Mouse (Mus musculus): ENCODE measurements around the gene Cacnb4. TPM values are rescaled to one million over a fixed set of nuclear protein-coding genes. Genes with fewer than 3 reads are reported as not detected.

Cacnb4 gene
- polyA plus RNA-seq, 1 experiment from 2014 or later: 1.6 TPM

- 40% methylated on average over 4 of the region's 4 CpGs for WGBS
- no peak overlapping the region for H3K4me3 ChIP-seq
- H3K27ac ChIP-seq: no peak overlapping the region
- H3K4me2 ChIP-seq: no peak overlapping the region
- no peak overlapping the region for H3K9ac ChIP-seq
- no peaks in the 10 kb centered on the region for H3K9me3 ChIP-seq
- ATAC-seq (ENCODE audit: insufficient number of reproducible peaks, low FRiP score, low TSS enrichment, low read depth): no peak
- H3K36me3 ChIP-seq: no peaks in the 10 kb centered on the region
- H3K27me3 ChIP-seq: no peaks in the 10 kb centered on the region
- no peaks in the 10 kb centered on the region for H3K4me1 ChIP-seq
Observed at GRCm38 (mm10) chr2:52639530-52639875, 37.1 kb downstream of the Cacnb4 start.

DNA sequence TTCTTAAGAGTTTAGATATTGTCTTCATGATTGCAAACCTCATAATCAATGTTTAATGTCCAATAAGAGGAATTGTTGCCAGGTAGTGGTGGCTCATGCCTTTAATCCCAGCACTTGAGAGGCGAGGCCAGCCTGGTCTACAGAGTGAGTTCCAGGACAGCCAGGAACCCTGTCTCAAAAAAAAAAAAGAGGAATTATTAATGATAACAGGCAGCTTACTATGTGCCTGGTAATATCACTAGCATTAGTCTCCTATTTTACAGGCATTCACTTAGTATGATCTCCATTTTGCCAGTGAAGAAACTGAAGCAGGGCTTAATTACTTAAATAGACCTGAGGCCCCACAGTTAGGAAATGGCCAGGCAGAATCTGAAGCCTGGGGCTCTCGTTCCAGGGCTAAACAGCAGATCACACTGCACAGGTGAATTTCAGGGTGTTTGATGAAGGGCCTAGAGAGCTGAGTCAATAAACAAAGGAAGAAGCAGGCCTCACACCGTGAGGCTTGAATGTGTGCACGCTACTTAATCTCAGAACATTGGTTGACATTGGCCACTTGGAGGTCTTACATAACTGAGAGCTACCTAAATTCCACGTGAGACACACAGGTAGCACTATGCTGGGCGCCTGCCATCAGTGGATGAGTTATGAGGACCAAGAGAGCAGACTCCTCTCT lies 37.6 kb downstream of the Cacnb4 start:
- no peak for ATAC-seq (ENCODE audit: insufficient number of reproducible peaks, low FRiP score, low TSS enrichment, low read depth)
- H3K27ac ChIP-seq: no peak overlapping the region
- no peaks in the 10 kb centered on the region for H3K4me1 ChIP-seq
- H3K9ac ChIP-seq: no peak overlapping the region
- no peak overlapping the region for H3K4me3 ChIP-seq
- no peak overlapping the region for H3K4me2 ChIP-seq
- WGBS: 63% methylated on average over 6 of the region's 6 CpGs
- H3K36me3 ChIP-seq: no peaks in the 10 kb centered on the region
- no peaks in the 10 kb centered on the region for H3K9me3 ChIP-seq
- H3K27me3 ChIP-seq: no peaks in the 10 kb centered on the region

GRCm38 (mm10) chr2:52638226-52638625 lies 38.4 kb downstream of the Cacnb4 start:
- H3K27ac ChIP-seq: no peak overlapping the region
- WGBS: 45% methylated on average over 4 of the region's 4 CpGs
- no peak for ATAC-seq (ENCODE audit: insufficient number of reproducible peaks, low FRiP score, low TSS enrichment, low read depth)
- H3K9me3 ChIP-seq: no peaks in the 10 kb centered on the region
- no peaks in the 10 kb centered on the region for H3K36me3 ChIP-seq
- no peak overlapping the region for H3K4me3 ChIP-seq
- H3K9ac ChIP-seq: no peak overlapping the region
- no peaks in the 10 kb centered on the region for H3K4me1 ChIP-seq
- no peak overlapping the region for H3K4me2 ChIP-seq
- no peaks in the 10 kb centered on the region for H3K27me3 ChIP-seq

- Histone ChIP-seq H3K4me1 (no peaks in the 10 kb centered on the region), H3K9ac (no peak overlapping the region), H3K27ac (no peak overlapping the region), H3K4me2 (no peak overlapping the region), H3K36me3 (no peaks in the 10 kb centered on the region), H3K27me3 (no peaks in the 10 kb centered on the region), H3K9me3 (no peaks in the 10 kb centered on the region), H3K4me3 (no peak overlapping the region)
- 74% methylated on average over 5 of the region's 5 CpGs for WGBS
- no peak for ATAC-seq (ENCODE audit: insufficient number of reproducible peaks, low FRiP score, low TSS enrichment, low read depth)
Observed at GRCm38 (mm10) chr2:52636051-52636450, 40.6 kb downstream of the Cacnb4 start.

DNA sequence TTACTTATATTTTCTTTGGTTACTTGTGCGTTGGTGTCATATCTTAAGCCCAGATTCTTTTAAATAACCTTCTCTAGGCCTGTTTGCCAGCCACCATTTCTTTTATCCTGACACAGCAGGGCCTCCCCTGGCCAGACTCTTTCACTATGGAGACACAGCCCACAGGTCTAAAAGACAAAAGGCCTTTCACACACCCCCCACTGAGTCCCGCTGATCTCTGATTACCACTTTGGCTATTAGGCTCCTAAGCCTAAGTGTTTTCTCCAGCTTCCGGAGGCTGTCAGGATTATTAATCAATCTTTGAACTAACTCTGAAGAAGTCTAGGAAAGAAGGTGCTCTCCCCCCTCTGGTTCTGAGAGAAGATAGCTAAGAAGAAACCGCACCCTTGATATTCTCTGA lies 41.3 kb downstream of the Cacnb4 start:
- 28% methylated on average over 4 of the region's 4 CpGs for WGBS

GRCm38 (mm10) chr2:52632880-52633279 lies 43.8 kb downstream of the Cacnb4 start:
- no peak for ATAC-seq (ENCODE audit: insufficient number of reproducible peaks, low FRiP score, low TSS enrichment, low read depth)
- H3K4me3 ChIP-seq: no peak overlapping the region
- H3K4me1 ChIP-seq: no peaks in the 10 kb centered on the region
- no peak overlapping the region for H3K9ac ChIP-seq
- no peak overlapping the region for H3K4me2 ChIP-seq
- H3K27me3 ChIP-seq: no peaks in the 10 kb centered on the region
- no peak overlapping the region for H3K27ac ChIP-seq
- H3K36me3 ChIP-seq: no peaks in the 10 kb centered on the region
- H3K9me3 ChIP-seq: no peaks in the 10 kb centered on the region
- WGBS: 10% methylated on average over 7 of the region's 7 CpGs

More for the DNA sequence above, 41.3 kb downstream of the Cacnb4 start:
- no peak overlapping the region for H3K4me2 ChIP-seq
- no peak for ATAC-seq (ENCODE audit: insufficient number of reproducible peaks, low FRiP score, low TSS enrichment, low read depth)
- H3K9me3 ChIP-seq: no peaks in the 10 kb centered on the region
- no peaks in the 10 kb centered on the region for H3K27me3 ChIP-seq
- no peaks in the 10 kb centered on the region for H3K4me1 ChIP-seq
- no peak overlapping the region for H3K4me3 ChIP-seq
- H3K27ac ChIP-seq: no peak overlapping the region
- no peak overlapping the region for H3K9ac ChIP-seq
- H3K36me3 ChIP-seq: no peaks in the 10 kb centered on the region

- H3K9me3 ChIP-seq: no peaks in the 10 kb centered on the region
- no peak overlapping the region for H3K27ac ChIP-seq
- ATAC-seq (ENCODE audit: insufficient number of reproducible peaks, low FRiP score, low TSS enrichment, low read depth): no peak
- 42% methylated on average over 4 of the region's 4 CpGs for WGBS
- no peak overlapping the region for H3K4me2 ChIP-seq
- peaks cover 9% of the 10 kb centered on the region for H3K4me1 ChIP-seq
- H3K4me3 ChIP-seq: no peak overlapping the region
- H3K36me3 ChIP-seq: no peaks in the 10 kb centered on the region
- no peaks in the 10 kb centered on the region for H3K27me3 ChIP-seq
- no peak overlapping the region for H3K9ac ChIP-seq
Observed at GRCm38 (mm10) chr2:52628186-52628585, 48.4 kb downstream of the Cacnb4 start.

DNA sequence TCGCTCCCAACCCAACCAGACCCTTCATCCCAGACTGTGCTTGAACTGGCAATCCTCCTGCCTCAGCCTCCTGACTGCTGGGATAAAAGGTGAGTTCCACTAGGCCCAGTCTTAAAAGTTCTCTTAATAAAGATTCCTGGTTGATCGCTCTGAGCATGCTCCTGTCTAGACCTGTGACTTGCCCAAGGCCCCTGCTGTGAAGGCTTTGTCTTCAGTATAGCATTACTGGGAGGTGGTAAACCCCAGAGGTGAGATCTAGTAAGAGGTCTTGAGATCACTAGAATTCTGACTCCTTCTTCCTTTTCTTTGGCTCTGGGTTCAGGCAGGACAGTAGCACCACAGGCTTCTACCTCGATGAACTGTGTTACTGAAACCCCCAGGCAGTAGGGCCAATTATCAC lies 50.4 kb downstream of the Cacnb4 start:
- ATAC-seq (ENCODE audit: insufficient number of reproducible peaks, low FRiP score, low TSS enrichment, low read depth): no peak
- Histone ChIP-seq H3K27me3 (no peaks in the 10 kb centered on the region), H3K36me3 (no peaks in the 10 kb centered on the region), H3K9ac (no peak overlapping the region), H3K4me3 (no peak overlapping the region), H3K4me2 (no peak overlapping the region), H3K27ac (no peak overlapping the region), H3K9me3 (no peaks in the 10 kb centered on the region), H3K4me1 (peaks cover 9% of the 10 kb centered on the region)
- WGBS: 88% methylated on average over 3 of the region's 3 CpGs

DNA sequence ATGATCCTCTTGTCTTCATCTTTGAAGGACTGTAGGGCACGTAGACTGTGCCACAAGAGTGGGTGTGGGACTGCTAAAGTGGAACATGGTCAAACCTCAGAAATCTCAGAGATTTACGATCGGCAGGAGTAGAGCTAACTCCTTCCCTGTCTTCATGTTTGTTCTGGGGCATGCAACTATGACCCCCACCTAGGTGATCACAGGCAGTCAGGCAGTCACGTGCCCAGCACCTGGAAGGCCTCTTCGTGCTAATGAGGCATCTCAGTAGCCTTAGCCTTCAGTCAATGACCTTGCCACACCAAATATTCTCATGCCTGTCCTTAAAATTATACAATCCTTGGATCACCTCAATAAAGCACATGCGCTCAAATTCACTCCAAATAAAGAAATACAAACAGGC lies 50.9 kb downstream of the Cacnb4 start:
- peaks cover 9% of the 10 kb centered on the region for H3K4me1 ChIP-seq
- WGBS: 86% methylated on average over 6 of the region's 6 CpGs
- no peaks in the 10 kb centered on the region for H3K27me3 ChIP-seq
- H3K4me3 ChIP-seq: no peak overlapping the region
- H3K9ac ChIP-seq: no peak overlapping the region
- H3K4me2 ChIP-seq: no peak overlapping the region
- no peaks in the 10 kb centered on the region for H3K36me3 ChIP-seq
- H3K27ac ChIP-seq: no peak overlapping the region
- no peaks in the 10 kb centered on the region for H3K9me3 ChIP-seq
- ATAC-seq (ENCODE audit: insufficient number of reproducible peaks, low FRiP score, low TSS enrichment, low read depth): no peak

GRCm38 (mm10) chr2:52623921-52624404 lies 52.7 kb downstream of the Cacnb4 start:
- Histone ChIP-seq H3K9me3 (no peaks in the 10 kb centered on the region), H3K27me3 (no peaks in the 10 kb centered on the region), H3K4me1 (peaks cover 9% of the 10 kb centered on the region), H3K36me3 (no peaks in the 10 kb centered on the region), H3K9ac (no peak overlapping the region), H3K27ac (0 out of 2 replicates have a peak overlapping the region, but pooled peaks have one; percentile 17), H3K4me3 (no peak overlapping the region), H3K4me2 (no peak overlapping the region)
- WGBS: 28% methylated on average over 7 of the region's 7 CpGs
- ATAC-seq (ENCODE audit: insufficient number of reproducible peaks, low FRiP score, low TSS enrichment, low read depth): no peak

DNA sequence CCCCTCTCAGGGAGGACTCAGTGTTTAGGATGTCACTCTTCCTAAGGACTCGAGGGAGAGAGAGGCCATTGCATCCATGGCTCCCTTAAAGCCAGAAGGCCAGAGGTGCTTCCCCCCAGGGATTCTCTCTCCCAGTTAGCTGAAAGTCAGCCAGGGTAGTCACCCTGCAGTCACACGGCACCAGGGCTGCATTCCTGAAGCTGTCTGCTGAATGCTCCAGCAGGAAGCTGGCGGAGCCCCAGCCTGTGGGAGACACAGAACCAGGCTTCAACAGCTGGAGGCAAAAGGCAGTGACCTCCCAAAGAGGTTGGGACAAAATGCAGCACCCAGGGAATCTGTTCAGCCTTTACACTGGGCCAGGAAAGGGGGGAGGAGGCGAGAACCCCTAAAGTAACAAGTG lies 53.2 kb downstream of the Cacnb4 start:
- Histone ChIP-seq H3K4me2 (no peak overlapping the region), H3K9me3 (no peaks in the 10 kb centered on the region), H3K36me3 (no peaks in the 10 kb centered on the region), H3K4me1 (peaks cover 9% of the 10 kb centered on the region), H3K27me3 (no peaks in the 10 kb centered on the region), H3K27ac (no peak overlapping the region), H3K4me3 (no peak overlapping the region), H3K9ac (no peak overlapping the region)
- ATAC-seq (ENCODE audit: insufficient number of reproducible peaks, low FRiP score, low TSS enrichment, low read depth): no peak
- WGBS: 40% methylated on average over 4 of the region's 4 CpGs

DNA sequence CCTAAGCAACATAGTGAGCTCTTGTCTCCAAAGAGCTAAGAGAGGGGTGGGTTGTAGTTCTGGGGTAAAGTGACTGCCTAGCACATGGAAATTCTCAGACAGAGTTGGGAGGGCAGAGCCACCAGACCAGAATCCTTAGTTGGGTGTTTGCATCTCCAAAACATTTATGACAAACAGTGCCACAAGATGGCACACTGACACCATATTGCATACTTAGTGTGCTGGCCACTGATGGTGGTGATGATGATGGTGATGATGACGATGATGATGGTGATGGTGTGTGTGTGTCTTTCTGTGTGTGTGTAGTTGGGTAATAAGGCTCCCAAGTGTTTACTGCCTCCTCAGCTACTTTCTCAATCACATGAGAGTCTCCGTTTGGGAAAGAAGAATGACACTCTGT lies 54.0 kb downstream of the Cacnb4 start:
- Histone ChIP-seq H3K9me3 (no peaks in the 10 kb centered on the region), H3K27ac (no peak overlapping the region), H3K4me3 (no peak overlapping the region), H3K4me2 (no peak overlapping the region), H3K9ac (no peak overlapping the region), H3K4me1 (peaks cover 9% of the 10 kb centered on the region), H3K36me3 (no peaks in the 10 kb centered on the region), H3K27me3 (no peaks in the 10 kb centered on the region)
- no peak for ATAC-seq (ENCODE audit: insufficient number of reproducible peaks, low FRiP score, low TSS enrichment, low read depth)
- WGBS: 73% methylated on average over 2 of the region's 2 CpGs
